Mouse (Mus musculus): ENCODE data around the gene Gcnt2. TPM values are rescaled to one million over a fixed set of nuclear protein-coding genes. Genes with fewer than 3 reads are reported as not detected.

Gcnt2 gene
- polyA plus RNA-seq, 1 experiment from 2014 or later = 5.7 TPM

- Histone ChIP-seq H3K36me3 (ENCODE audit: control insufficient read depth, insufficient read depth, low read length) (no peaks in the 10 kb centered on the region), H3K4me3 (ENCODE audit: low read depth, low read length) (no peak overlapping the region), H3K4me2 (replicated peaks; ENCODE audit: low read depth) (no peak overlapping the region), H3K9ac (ENCODE audit: low read length) (no peak overlapping the region), H3K27me3 (ENCODE audit: control insufficient read depth, insufficient read depth, low read length) (no peaks in the 10 kb centered on the region), H3K27ac (replicated peaks) (no peak overlapping the region), H3K4me1 (replicated peaks; ENCODE audit: control insufficient read depth, insufficient read depth) (no peaks in the 10 kb centered on the region), H3K9me3 (ENCODE audit: control insufficient read depth, low read length) (no peaks in the 10 kb centered on the region)
- ATAC-seq (ENCODE audit: low FRiP score, low TSS enrichment) (no peak), DNase-seq (ENCODE audit: low spot score) (no peak)
- 37% methylated on average over 5 of the region's 5 CpGs for WGBS
- TF ChIP-seq CTCF (IDR thresholded peaks at IDR 0.05; ENCODE audit: low read depth) = no peak
Observed at GRCm38 (mm10) chr13:40875415-40875814, 15.9 kb downstream of the Gcnt2 start.

DNA sequence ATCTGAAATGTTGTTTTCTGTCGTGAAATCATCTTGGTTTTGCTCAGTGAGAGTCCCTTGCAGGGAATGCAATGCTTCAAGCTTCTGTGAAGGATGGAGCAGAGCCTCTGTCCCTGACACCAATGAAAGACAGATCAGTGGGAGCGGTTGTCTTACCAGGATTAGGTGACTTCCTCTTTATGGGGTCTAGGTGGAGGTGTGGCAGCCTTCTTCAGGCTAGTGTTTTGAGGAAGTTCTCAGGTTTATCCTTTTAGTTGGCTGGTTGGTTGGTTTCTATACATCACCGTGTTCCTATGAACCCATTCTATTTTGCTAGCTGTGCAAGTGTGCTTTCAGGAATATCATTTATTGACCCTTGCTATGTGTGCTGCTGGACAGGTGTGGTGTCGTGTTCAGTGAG is 18.0 kb downstream of the Gcnt2 start:
- no peaks in the 10 kb centered on the region for H3K36me3 ChIP-seq (ENCODE audit: control insufficient read depth, insufficient read depth, low read length)
- WGBS = 84% methylated on average over 4 of the region's 4 CpGs

DNA sequence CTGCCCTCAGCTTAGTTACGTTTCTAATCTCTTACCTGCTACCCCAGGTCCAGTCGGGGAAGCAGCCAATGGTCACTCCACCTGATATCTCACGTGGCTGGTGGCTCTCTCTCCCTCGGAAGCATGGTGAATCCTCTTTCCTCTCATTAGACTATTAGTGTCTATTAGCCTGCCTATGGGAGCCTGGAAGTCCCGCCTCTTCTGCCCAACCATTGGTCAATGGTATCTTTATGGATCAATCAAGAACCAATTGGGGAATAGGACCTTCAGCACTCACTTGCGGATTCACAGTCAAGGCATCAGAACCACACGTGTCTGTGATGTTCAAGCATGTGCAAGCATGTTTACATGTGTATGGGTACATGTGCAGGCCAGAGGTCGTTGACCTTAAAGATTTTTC is 21.0 kb downstream of the Gcnt2 start:
- DNase-seq (ENCODE audit: low spot score) (no peak), ATAC-seq (ENCODE audit: low FRiP score, low TSS enrichment) (no peak)
- 80% methylated on average over 8 of the region's 8 CpGs for WGBS
- Histone ChIP-seq H3K4me2 (replicated peaks; ENCODE audit: low read depth) (no peak overlapping the region), H3K4me1 (replicated peaks; ENCODE audit: control insufficient read depth, insufficient read depth) (no peaks in the 10 kb centered on the region), H3K36me3 (ENCODE audit: control insufficient read depth, insufficient read depth, low read length) (no peaks in the 10 kb centered on the region), H3K27me3 (ENCODE audit: control insufficient read depth, insufficient read depth, low read length) (no peaks in the 10 kb centered on the region), H3K4me3 (ENCODE audit: low read depth, low read length) (no peak overlapping the region), H3K9me3 (ENCODE audit: control insufficient read depth, low read length) (no peaks in the 10 kb centered on the region), H3K27ac (replicated peaks) (no peak overlapping the region), H3K9ac (ENCODE audit: low read length) (no peak overlapping the region)
- TF ChIP-seq EP300 (optimal IDR thresholded peaks at IDR 0.05) = no peak
- TF ChIP-seq CTCF (IDR thresholded peaks at IDR 0.05; ENCODE audit: low read depth) = no peak

More for the DNA sequence above, 18.0 kb downstream of the Gcnt2 start:
- ATAC-seq (ENCODE audit: low FRiP score, low TSS enrichment) (no peak), DNase-seq (ENCODE audit: low spot score) (no peak)
- no peak for TF ChIP-seq CTCF (IDR thresholded peaks at IDR 0.05; ENCODE audit: low read depth)
- no peak for TF ChIP-seq EP300 (optimal IDR thresholded peaks at IDR 0.05)
- Histone ChIP-seq H3K27me3 (ENCODE audit: control insufficient read depth, insufficient read depth, low read length) (no peaks in the 10 kb centered on the region), H3K27ac (replicated peaks) (no peak overlapping the region), H3K4me1 (replicated peaks; ENCODE audit: control insufficient read depth, insufficient read depth) (no peaks in the 10 kb centered on the region), H3K9ac (ENCODE audit: low read length) (no peak overlapping the region), H3K4me2 (replicated peaks; ENCODE audit: low read depth) (no peak overlapping the region), H3K4me3 (ENCODE audit: low read depth, low read length) (no peak overlapping the region), H3K9me3 (ENCODE audit: control insufficient read depth, low read length) (no peaks in the 10 kb centered on the region)

- WGBS = 76% methylated on average over 5 of the region's 5 CpGs
- Histone ChIP-seq H3K9me3 (ENCODE audit: control insufficient read depth, low read length) (no peaks in the 10 kb centered on the region), H3K36me3 (ENCODE audit: control insufficient read depth, insufficient read depth, low read length) (no peaks in the 10 kb centered on the region), H3K4me2 (replicated peaks; ENCODE audit: low read depth) (no peak overlapping the region), H3K27me3 (ENCODE audit: control insufficient read depth, insufficient read depth, low read length) (no peaks in the 10 kb centered on the region), H3K9ac (ENCODE audit: low read length) (no peak overlapping the region), H3K4me1 (replicated peaks; ENCODE audit: control insufficient read depth, insufficient read depth) (0 out of 2 replicates have a peak, but pooled peaks cover 2% of the 10 kb centered on the region), H3K27ac (replicated peaks) (no peak overlapping the region), H3K4me3 (ENCODE audit: low read depth, low read length) (no peak overlapping the region)
- no peak for DNase-seq (ENCODE audit: low spot score)
- ATAC-seq (ENCODE audit: low FRiP score, low TSS enrichment) = no peak
- TF ChIP-seq EP300 (optimal IDR thresholded peaks at IDR 0.05) (no peak), CTCF (IDR thresholded peaks at IDR 0.05; ENCODE audit: low read depth) (no peak)
Observed at GRCm38 (mm10) chr13:40882606-40883005, 23.1 kb downstream of the Gcnt2 start.

- 80% methylated on average over 9 of the region's 9 CpGs for WGBS
- TF ChIP-seq CTCF (IDR thresholded peaks at IDR 0.05; ENCODE audit: low read depth) (no peak), EP300 (optimal IDR thresholded peaks at IDR 0.05) (no peak)
- no peak overlapping the region for H3K9ac ChIP-seq (ENCODE audit: low read length)
Observed at GRCm38 (mm10) chr13:40883903-40884302, 24.3 kb downstream of the Gcnt2 start.

DNA sequence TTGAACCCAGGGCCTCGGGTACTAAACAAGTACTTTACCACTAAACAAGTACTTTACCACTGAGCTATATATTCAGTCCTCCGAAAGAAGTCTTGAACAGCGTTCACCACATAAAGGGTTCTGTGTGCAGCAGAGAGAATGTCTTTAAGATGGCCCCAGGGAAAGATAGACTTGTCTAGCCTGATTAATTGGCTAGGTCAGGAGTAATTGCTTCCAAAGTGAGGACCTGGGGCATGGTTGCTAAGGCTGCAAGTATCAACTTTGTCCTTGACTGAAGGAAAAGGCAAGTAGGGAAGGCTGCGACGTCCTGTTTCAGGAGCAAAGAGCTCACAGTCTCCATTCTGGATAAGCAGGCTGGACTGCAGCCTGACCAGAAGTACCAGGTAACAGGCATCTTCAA is 25.3 kb downstream of the Gcnt2 start:
- TF ChIP-seq CTCF (IDR thresholded peaks at IDR 0.05; ENCODE audit: low read depth) (no peak), EP300 (optimal IDR thresholded peaks at IDR 0.05) (no peak)
- Histone ChIP-seq H3K27ac (replicated peaks) (no peak overlapping the region), H3K9ac (ENCODE audit: low read length) (no peak overlapping the region), H3K4me3 (ENCODE audit: low read depth, low read length) (no peak overlapping the region), H3K4me1 (replicated peaks; ENCODE audit: control insufficient read depth, insufficient read depth) (0 out of 2 replicates have a peak, but pooled peaks cover 2% of the 10 kb centered on the region), H3K4me2 (replicated peaks; ENCODE audit: low read depth) (no peak overlapping the region), H3K9me3 (ENCODE audit: control insufficient read depth, low read length) (no peaks in the 10 kb centered on the region), H3K36me3 (ENCODE audit: control insufficient read depth, insufficient read depth, low read length) (no peaks in the 10 kb centered on the region), H3K27me3 (ENCODE audit: control insufficient read depth, insufficient read depth, low read length) (no peaks in the 10 kb centered on the region)
- no peak for DNase-seq (ENCODE audit: low spot score)
- no peak for ATAC-seq (ENCODE audit: low FRiP score, low TSS enrichment)
- 71% methylated on average over 5 of the region's 5 CpGs for WGBS

More at GRCm38 (mm10) chr13:40883903-40884302, 24.3 kb downstream of the Gcnt2 start:
- H3K27ac ChIP-seq (replicated peaks) = no peak overlapping the region
- H3K9me3 ChIP-seq (ENCODE audit: control insufficient read depth, low read length) = no peaks in the 10 kb centered on the region
- no peaks in the 10 kb centered on the region for H3K36me3 ChIP-seq (ENCODE audit: control insufficient read depth, insufficient read depth, low read length)
- H3K4me3 ChIP-seq (ENCODE audit: low read depth, low read length) = no peak overlapping the region
- DNase-seq (ENCODE audit: low spot score) (no peak), ATAC-seq (ENCODE audit: low FRiP score, low TSS enrichment) (no peak)
- 0 out of 2 replicates have a peak, but pooled peaks cover 2% of the 10 kb centered on the region for H3K4me1 ChIP-seq (replicated peaks; ENCODE audit: control insufficient read depth, insufficient read depth)
- no peak overlapping the region for H3K4me2 ChIP-seq (replicated peaks; ENCODE audit: low read depth)
- H3K27me3 ChIP-seq (ENCODE audit: control insufficient read depth, insufficient read depth, low read length) = no peaks in the 10 kb centered on the region

Measured in stomach, postnatal 0 days (tissue).